Mouse (Mus musculus): Measurements from ENCODE around the gene Sp100.

Sp100 gene

GRCm38 (mm10) chr1:85744539-85744938 is 94.8 kb downstream of the Sp100 start:
- in situ Hi-C loops (cut with MboI, MseI): loop anchor here (10.0 to 25.0 kb wide), 2 partner anchors 50 to 157 kb away; partner anchors contain the start of genes Cab39, G530012D18Rik and Sp110

- in situ Hi-C loops (cut with MboI, MseI): loop anchor here (10.0 to 25.0 kb wide), 2 partner anchors 48 to 159 kb away; partner anchors contain the start of genes Cab39, G530012D18Rik and Sp110
Observed at GRCm38 (mm10) chr1:85746511-85746910, 96.7 kb downstream of the Sp100 start.

- in situ Hi-C loops (cut with MboI, MseI): loop anchor here (10.0 to 25.0 kb wide), 3 partner anchors 45 to 638 kb away; partner anchors contain the start of genes A530032D15Rik, Cab39, G530012D18Rik and Gm10553
Observed at GRCm38 (mm10) chr1:85749829-85750228, 100.0 kb downstream of the Sp100 start.

- in situ Hi-C loops (cut with MboI, MseI): loop anchor here (25.0 kb wide), 1 partner anchor 638 kb away; the partner anchor contains the start of genes A530032D15Rik and Gm10553
Observed at GRCm38 (mm10) chr1:85750650-85751049, 100.9 kb downstream of the Sp100 start.

- in situ Hi-C loops (cut with MboI, MseI): loop anchor here (25.0 kb wide), 1 partner anchor 639 kb away; the partner anchor contains the start of genes A530032D15Rik and Gm10553
Observed at GRCm38 (mm10) chr1:85751494-85751893, 101.7 kb downstream of the Sp100 start.

GRCm38 (mm10) chr1:85751932-85752680 is 102.3 kb downstream of the Sp100 start:
- in situ Hi-C loops (cut with MboI, MseI): loop anchor here (25.0 kb wide), 1 partner anchor 640 kb away; the partner anchor contains the start of genes A530032D15Rik and Gm10553

- in situ Hi-C loops (cut with MboI, MseI): loop anchor here (25.0 kb wide), 1 partner anchor 645 kb away; the partner anchor contains the start of genes A530032D15Rik and Gm10553
Observed at GRCm38 (mm10) chr1:85757531-85758230, 107.9 kb downstream of the Sp100 start.

GRCm38 (mm10) chr1:85758231-85758968 is 108.6 kb downstream of the Sp100 start:
- in situ Hi-C loops (cut with MboI, MseI): loop anchor here (25.0 kb wide), 1 partner anchor 646 kb away; the partner anchor contains the start of genes A530032D15Rik and Gm10553

GRCm38 (mm10) chr1:85758969-85759293 is 109.1 kb downstream of the Sp100 start:
- in situ Hi-C loops (cut with MboI, MseI): loop anchor here (25.0 kb wide), 1 partner anchor 647 kb away; the partner anchor contains the start of genes A530032D15Rik and Gm10553

Measured in T-helper 1 cell (primary cell).